Mouse (Mus musculus) MEL (cell line): ENCODE measurements around the gene Phykpl. TPM values are rescaled to one million over a fixed set of nuclear protein-coding genes. Genes with fewer than 3 reads are reported as not detected.

Experiments used
- DNase-seq: peaks from one replicate; pipeline ENCODE4 v3.0.0; 2011; ENCODE audit warnings: low read depth, low spot score
- H3K27ac ChIP-seq: 2 replicates; pipeline ENCODE4 v1.5.1; 2012; ENCODE audit warnings: low read depth, mild to moderate bottlenecking, control low read depth, low read length, moderate library complexity; ENCODE audit not compliant: control insufficient read depth
- H3K27me3 ChIP-seq, 2 experiments: fragments of 150-350 bp in 1 of 2; sonication (generic) in 1 of 2; 2 replicates each; pipeline ENCODE4 v1.6.1; 2012; ENCODE audit warnings: low read length in 2 of 2, mild to moderate bottlenecking in 2 of 2, improper control_type of control experiment in 1 of 2, moderate library complexity in 1 of 2; ENCODE audit not compliant: insufficient read depth in 2 of 2, control insufficient read depth in 1 of 2
- H3K36me3 ChIP-seq, 2 experiments: 2 replicates each; pipeline ENCODE4 v1.6.1; 2012 to 2014; ENCODE audit warnings: low read length in 2 of 2, improper control_type of control experiment in 1 of 2, inconsistent platforms in 1 of 2, mild to moderate bottlenecking in 1 of 2; ENCODE audit not compliant: insufficient read depth in 2 of 2, control insufficient read depth in 1 of 2
- H3K4me1 ChIP-seq, 2 experiments: fragments of 150-350 bp in 1 of 2; sonication (generic) in 1 of 2; 2 replicates each; pipeline ENCODE4 v1.6.1; 2012; ENCODE audit warnings: low read length in 2 of 2, improper control_type of control experiment in 1 of 2, mild to moderate bottlenecking in 1 of 2; ENCODE audit not compliant: insufficient read depth in 2 of 2, control insufficient read depth in 1 of 2
- H3K4me3 ChIP-seq, 2 experiments: fragments of 150-350 bp in 1 of 2; sonication (generic) in 1 of 2; 2 replicates each; pipeline ENCODE4 v1.5.1; 2012; ENCODE audit warnings: low read depth in 2 of 2, low read length in 2 of 2, mild to moderate bottlenecking in 2 of 2, moderate library complexity in 2 of 2, control low read depth in 1 of 2, improper control_type of control experiment in 1 of 2; ENCODE audit not compliant: control insufficient read depth in 1 of 2, insufficient read depth in 1 of 2
- H3K79me2 ChIP-seq: 2 replicates; pipeline ENCODE4 v1.6.1; 2012; ENCODE audit warnings: mild to moderate bottlenecking, low read length, moderate library complexity; ENCODE audit not compliant: control insufficient read depth, poor library complexity, insufficient read depth
- H3K9ac ChIP-seq: 2 replicates; pipeline ENCODE4 v1.6.1; 2012; ENCODE audit warnings: low read depth, mild to moderate bottlenecking, control low read depth, low read length, moderate library complexity; ENCODE audit not compliant: control insufficient read depth, poor library complexity, severe bottlenecking
- H3K9me3 ChIP-seq: fragments of 150-350 bp; sonication (generic); replicated peaks from 2 replicates; pipeline ENCODE4 v1.6.1; 2012; ENCODE audit warnings: mild to moderate bottlenecking, low read length, improper control_type of control experiment, moderate library complexity; ENCODE audit not compliant: insufficient read depth
- BHLHE40 ChIP-seq: IDR thresholded peaks from 2 replicates; pipeline ENCODE4 v1.6.1; 2012; ENCODE audit warnings: low read depth, mild to moderate bottlenecking, inconsistent platforms, low read length, improper control_type of control experiment, borderline replicate concordance
- EP300 ChIP-seq, 2 experiments: IDR thresholded peaks; 2 replicates each; pipeline ENCODE4 v1.6.1; 2011; ENCODE audit warnings: improper control_type of control experiment in 2 of 2, low read length in 2 of 2, low read depth in 1 of 2, mild to moderate bottlenecking in 1 of 2
- ETS1 ChIP-seq: IDR thresholded peaks from 2 replicates; pipeline ENCODE4 v1.6.1; 2012; ENCODE audit warnings: low read depth, mild to moderate bottlenecking, inconsistent platforms, low read length, improper control_type of control experiment, moderate library complexity
- GABPA ChIP-seq: IDR thresholded peaks from 2 replicates; pipeline ENCODE4 v1.6.1; 2012; ENCODE audit warnings: low read depth, mild to moderate bottlenecking, inconsistent platforms, low read length, improper control_type of control experiment, moderate library complexity
- GATA1 ChIP-seq: IDR thresholded peaks from 2 replicates; pipeline ENCODE4 v1.6.1; 2011; ENCODE audit warnings: low read depth, low read length, improper control_type of control experiment
- KAT2A ChIP-seq: conservative IDR thresholded peaks from 2 replicates; pipeline ENCODE4 v1.6.1; 2012; ENCODE audit warnings: low read depth, low read length, improper control_type of control experiment, inconsistent platforms
- MAFK ChIP-seq: IDR thresholded peaks from 2 replicates; pipeline ENCODE4 v1.6.1; 2011; ENCODE audit warnings: low read depth, mild to moderate bottlenecking, low read length, improper control_type of control experiment, borderline replicate concordance
- MAX ChIP-seq: IDR thresholded peaks from 2 replicates; pipeline ENCODE4 v1.6.1; 2011; ENCODE audit warnings: low read length, improper control_type of control experiment
- MAZ ChIP-seq: IDR thresholded peaks from 2 replicates; pipeline ENCODE4 v1.6.1; 2012; ENCODE audit warnings: low read depth, mild to moderate bottlenecking, inconsistent platforms, low read length, improper control_type of control experiment
- MXI1 ChIP-seq: IDR thresholded peaks from 2 replicates; pipeline ENCODE4 v1.6.1; 2011; ENCODE audit warnings: mild to moderate bottlenecking, low read depth, low read length, improper control_type of control experiment
- MYC ChIP-seq: IDR thresholded peaks from 2 replicates; pipeline ENCODE4 v1.6.1; 2011; ENCODE audit warnings: low read depth, mild to moderate bottlenecking, low read length, improper control_type of control experiment, moderate library complexity
- NELFE ChIP-seq: IDR thresholded peaks from 2 replicates; pipeline ENCODE4 v1.6.1; 2011; ENCODE audit warnings: low read depth, low read length, improper control_type of control experiment
- NRF1 ChIP-seq: IDR thresholded peaks from 2 replicates; pipeline ENCODE4 v1.6.1; 2014; ENCODE audit warnings: low read depth, mild to moderate bottlenecking, inconsistent platforms, low read length, improper control_type of control experiment, moderate library complexity; ENCODE audit not compliant: poor library complexity, insufficient read depth, severe bottlenecking
- POLR2A ChIP-seq, 2 experiments: IDR thresholded peaks; 2 replicates each; pipeline ENCODE4 v1.6.1; 2011 to 2012; ENCODE audit warnings: low read length in 2 of 2, mild to moderate bottlenecking in 2 of 2, control low read depth in 1 of 2, improper control_type of control experiment in 1 of 2, low read depth in 1 of 2, moderate library complexity in 1 of 2; ENCODE audit not compliant: control insufficient read depth in 1 of 2, insufficient read depth in 1 of 2, poor library complexity in 1 of 2
- POLR2AphosphoS2 ChIP-seq: IDR thresholded peaks from 2 replicates; pipeline ENCODE4 v1.6.1; 2011; ENCODE audit warnings: low read length, improper control_type of control experiment
- POLR2AphosphoS5 ChIP-seq: IDR thresholded peaks from 2 replicates; pipeline ENCODE4 v1.6.1; 2012; ENCODE audit warnings: low read depth, borderline replicate concordance, mild to moderate bottlenecking, inconsistent platforms, low read length, moderate library complexity, mixed read lengths
- RAD21 ChIP-seq: IDR thresholded peaks from 2 replicates; pipeline ENCODE4 v1.6.1; 2011; ENCODE audit warnings: mild to moderate bottlenecking, low read depth, low read length, improper control_type of control experiment
- RCOR1 ChIP-seq: IDR thresholded peaks from 2 replicates; pipeline ENCODE4 v1.6.1; 2012; ENCODE audit warnings: low read depth, mild to moderate bottlenecking, inconsistent platforms, low read length, improper control_type of control experiment
- SIN3A ChIP-seq: IDR thresholded peaks from 2 replicates; pipeline ENCODE4 v1.6.1; 2012; ENCODE audit warnings: low read length, improper control_type of control experiment, inconsistent platforms
- TAL1 ChIP-seq: IDR thresholded peaks from 2 replicates; pipeline ENCODE4 v1.6.1; 2012; ENCODE audit warnings: mild to moderate bottlenecking, inconsistent platforms, low read length, moderate library complexity, mixed read lengths
- TBP ChIP-seq: IDR thresholded peaks from 2 replicates; pipeline ENCODE4 v1.8.0; 2011; ENCODE audit warnings: low read depth, low read length, improper control_type of control experiment
- TCF12 ChIP-seq: IDR thresholded peaks from 2 replicates; pipeline ENCODE4 v1.6.1; 2014; ENCODE audit warnings: low read depth, mild to moderate bottlenecking, inconsistent platforms, low read length, improper control_type of control experiment, moderate library complexity
- UBTF ChIP-seq: IDR thresholded peaks from 2 replicates; pipeline ENCODE4 v1.6.1; 2012; ENCODE audit warnings: low read depth, mild to moderate bottlenecking, inconsistent platforms, low read length, improper control_type of control experiment, moderate library complexity, borderline replicate concordance; ENCODE audit not compliant: insufficient read depth
- USF1 ChIP-seq: IDR thresholded peaks from 2 replicates; pipeline ENCODE4 v1.6.1; 2014; ENCODE audit warnings: low read depth, mild to moderate bottlenecking, inconsistent platforms, low read length, improper control_type of control experiment, moderate library complexity
- ZC3H11A ChIP-seq: IDR thresholded peaks from 2 replicates; pipeline ENCODE4 v1.6.1; 2012; ENCODE audit warnings: low read depth, mild to moderate bottlenecking, inconsistent platforms, low read length, improper control_type of control experiment
- ZMIZ1 ChIP-seq: IDR thresholded peaks from 2 replicates; pipeline ENCODE4 v1.6.1; 2012; ENCODE audit warnings: low read depth, mild to moderate bottlenecking, inconsistent platforms, low read length, improper control_type of control experiment, moderate library complexity
- polyA plus RNA-seq, 2 experiments: library from polyadenylated mRNA; stranded (reverse) in 1 of 2; unstranded in 1 of 2; fragments of >175 nt in 1 of 2; fragments of >200 nt in 1 of 2; gene quantifications; 2 replicates each; pipeline versions ENCODE4 v1.2.1 to v1.2.4; 2012; ENCODE audit warnings: low replicate concordance in 2 of 2, low read depth in 1 of 2; ENCODE audit not compliant: insufficient read length in 2 of 2, insufficient read depth in 1 of 2, missing spikeins in 1 of 2
- total RNA-seq: library from RNA; depleted of rRNA; stranded (reverse); fragments of 300-350 nt; gene quantifications from 2 replicates; pipeline ENCODE4 v1.2.3, GENCODE M21; 2012

Gene Phykpl
- total and polyA plus RNA-seq, 3 experiments: 22.7 to 23.0 TPM; not detected in 1

DNA sequence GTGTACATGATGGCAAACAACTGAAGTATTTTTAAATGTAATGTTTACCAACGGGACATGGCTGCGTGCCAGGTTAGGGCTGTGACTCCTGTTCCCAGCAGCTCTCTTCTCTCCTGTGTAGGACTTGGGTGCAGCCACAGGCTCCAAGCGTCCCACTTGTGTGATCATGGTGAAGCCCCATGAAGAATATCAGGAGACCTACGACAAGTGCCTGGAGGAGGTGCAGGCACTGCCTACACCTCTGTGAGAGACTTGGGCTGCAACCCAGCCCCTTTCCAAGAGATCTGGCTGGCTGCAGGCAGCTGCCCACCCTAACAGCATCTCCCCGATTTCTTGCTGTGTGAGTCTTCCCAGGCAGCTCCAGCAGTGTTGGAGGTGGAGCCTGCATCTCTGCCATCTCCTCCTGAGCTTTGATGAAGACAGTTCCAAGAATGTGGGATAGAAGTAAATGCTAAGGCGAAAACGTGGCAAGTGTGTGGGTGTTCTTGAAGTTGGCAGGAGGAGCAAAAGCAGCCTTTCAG lies 38.5 kb downstream of the Phykpl start:
- no peak overlapping the region for H3K4me3 ChIP-seq
- TF ChIP-seq ZMIZ1 (peak; percentile 21; the same call in 1 of the 2 replicates), ZC3H11A (no peak)
- peaks cover 6 to 38% of the 10 kb centered on the region in 2 experiments; a peak in 3 of 4 replicates for H3K4me1 ChIP-seq
- H3K27me3 ChIP-seq: no peaks in the 10 kb centered on the region
- peaks cover 15 to 41% of the 10 kb centered on the region in 2 experiments for H3K36me3 ChIP-seq
- no peak overlapping the region for H3K9ac ChIP-seq
- no peaks in the 10 kb centered on the region for H3K9me3 ChIP-seq
- H3K27ac ChIP-seq: no peak overlapping the region
- DNase-seq: no peak
- peaks cover 33% of the 10 kb centered on the region for H3K79me2 ChIP-seq

- H3K9me3 ChIP-seq: no peaks in the 10 kb centered on the region
- H3K36me3 ChIP-seq: peaks cover 17 to 51% of the 10 kb centered on the region in 2 experiments
- H3K4me3 ChIP-seq: no peak overlapping the region
- peak overlapping the region; percentile 8 for H3K9ac ChIP-seq
- H3K27me3 ChIP-seq: no peaks in the 10 kb centered on the region
- peaks cover 25% of the 10 kb centered on the region for H3K79me2 ChIP-seq
- peaks cover 10 to 43% of the 10 kb centered on the region in 2 experiments; a peak in 3 of 4 replicates for H3K4me1 ChIP-seq
- peak; percentile 90 for TF ChIP-seq SIN3A
- TF ChIP-seq RCOR1: peak; percentile 24; the same call in 1 of the 2 replicates
- 0 out of 2 replicates have a peak, but pooled peaks have one; percentile 59 for TF ChIP-seq MAZ
- no peak for TF ChIP-seq TAL1
- TF ChIP-seq RAD21: no peak
- TF ChIP-seq NELFE: peak; percentile 9; the same call in 1 of the 2 replicates
- peak; percentile 83 for TF ChIP-seq GATA1
- TF ChIP-seq UBTF: peak; percentile 99
- peak; percentile 78 for TF ChIP-seq ETS1
- 0 out of 2 replicates have a peak, but pooled peaks have one; percentile 83 for TF ChIP-seq POLR2AphosphoS5
- TF ChIP-seq GABPA: peak; percentile 97
- TF ChIP-seq MYC: peak; percentile 78; the same call in 1 of the 2 replicates
- peak; percentile 35; the same call in 1 of the 2 replicates for TF ChIP-seq BHLHE40
- TF ChIP-seq POLR2A (IDR thresholded peaks at IDR 0.05; ENCODE audit: control insufficient read depth in 1 of 2, insufficient read depth in 1 of 2, low read depth in 1 of 2, low read length in 2 of 2, poor library complexity in 1 of 2): peak in 1 of 2 experiments; percentile 54; a peak in 2 of 4 replicates
- no peak for TF ChIP-seq NRF1
- peak; percentile 86 for TF ChIP-seq MAFK
- TF ChIP-seq TBP: peak; percentile 99
- TF ChIP-seq POLR2AphosphoS2: peak; percentile 97
- 0 out of 2 replicates have a peak, but pooled peaks have one; percentile 29 for TF ChIP-seq MAX
- 0 out of 2 replicates have a peak, but pooled peaks have one; percentile 35 for TF ChIP-seq TCF12
- peak; percentile 72 for TF ChIP-seq MXI1
- no peak for TF ChIP-seq USF1
- TF ChIP-seq EP300 (IDR thresholded peaks at IDR 0.05; ENCODE audit: low read depth in 1 of 2, low read length in 2 of 2): peak; percentile 58 to 71
- no peak for TF ChIP-seq KAT2A
- peak overlapping the region; percentile 66 for H3K27ac ChIP-seq
- DNase-seq: peak; percentile 97
Measured at GRCm38 (mm10) chr11:51625187-51625820, 40.7 kb downstream of the Phykpl start.
